Mouse (Mus musculus) MEL (cell line): ENCODE measurements around the gene Mob3c.

Experiments used
- CHD2 ChIP-seq: IDR thresholded peaks from 2 replicates; pipeline ENCODE4 v1.6.1; 2011; ENCODE audit warnings: low read length, improper control_type of control experiment
- CTCF ChIP-seq, 3 experiments: IDR thresholded peaks in 2 of 3; conservative IDR thresholded peaks in 1 of 3; 2 replicates each; pipeline ENCODE4 v1.5.1; 2011 to 2012; ENCODE audit warnings: low read length in 3 of 3, low read depth in 2 of 3, mild to moderate bottlenecking in 2 of 3, improper control_type of control experiment in 1 of 3, inconsistent platforms in 1 of 3, mixed read lengths in 1 of 3, moderate library complexity in 1 of 3; ENCODE audit not compliant: control insufficient read depth in 1 of 3, insufficient read depth in 1 of 3, poor library complexity in 1 of 3, severe bottlenecking in 1 of 3
- ELF1 ChIP-seq: IDR thresholded peaks from 2 replicates; pipeline ENCODE4 v1.6.1; 2014; ENCODE audit warnings: low read depth, mild to moderate bottlenecking, inconsistent platforms, low read length, improper control_type of control experiment, moderate library complexity
- EP300 ChIP-seq, 2 experiments: IDR thresholded peaks; 2 replicates each; pipeline ENCODE4 v1.6.1; 2011; ENCODE audit warnings: improper control_type of control experiment in 2 of 2, low read length in 2 of 2, low read depth in 1 of 2, mild to moderate bottlenecking in 1 of 2
- MAFK ChIP-seq: IDR thresholded peaks from 2 replicates; pipeline ENCODE4 v1.6.1; 2011; ENCODE audit warnings: low read depth, mild to moderate bottlenecking, low read length, improper control_type of control experiment, borderline replicate concordance
- MAX ChIP-seq: IDR thresholded peaks from 2 replicates; pipeline ENCODE4 v1.6.1; 2011; ENCODE audit warnings: low read length, improper control_type of control experiment
- MEF2A ChIP-seq: IDR thresholded peaks from 2 replicates; pipeline ENCODE4 v1.6.1; 2014; ENCODE audit warnings: low read depth, mild to moderate bottlenecking, inconsistent platforms, low read length, improper control_type of control experiment; ENCODE audit not compliant: poor library complexity, insufficient replicate concordance, severe bottlenecking; ENCODE audit errors: extremely low read depth
- MYC ChIP-seq: IDR thresholded peaks from 2 replicates; pipeline ENCODE4 v1.6.1; 2011; ENCODE audit warnings: low read depth, mild to moderate bottlenecking, low read length, improper control_type of control experiment, moderate library complexity
- POLR2A ChIP-seq, 2 experiments: IDR thresholded peaks; 2 replicates each; pipeline ENCODE4 v1.6.1; 2011 to 2012; ENCODE audit warnings: low read length in 2 of 2, mild to moderate bottlenecking in 2 of 2, control low read depth in 1 of 2, improper control_type of control experiment in 1 of 2, low read depth in 1 of 2, moderate library complexity in 1 of 2; ENCODE audit not compliant: control insufficient read depth in 1 of 2, insufficient read depth in 1 of 2, poor library complexity in 1 of 2
- POLR2AphosphoS2 ChIP-seq: IDR thresholded peaks from 2 replicates; pipeline ENCODE4 v1.6.1; 2011; ENCODE audit warnings: low read length, improper control_type of control experiment
- POLR2AphosphoS5 ChIP-seq: IDR thresholded peaks from 2 replicates; pipeline ENCODE4 v1.6.1; 2012; ENCODE audit warnings: low read depth, borderline replicate concordance, mild to moderate bottlenecking, inconsistent platforms, low read length, moderate library complexity, mixed read lengths
- USF2 ChIP-seq, 2 experiments: IDR thresholded peaks; 2 replicates each; pipeline ENCODE4 v1.6.1; 2011 to 2012; ENCODE audit warnings: improper control_type of control experiment in 2 of 2, low read length in 2 of 2, borderline replicate concordance in 1 of 2, inconsistent platforms in 1 of 2, low read depth in 1 of 2, mild to moderate bottlenecking in 1 of 2; ENCODE audit not compliant: insufficient read depth in 1 of 2
- ZKSCAN1 ChIP-seq: IDR thresholded peaks from 2 replicates; pipeline ENCODE4 v1.6.1; 2012; ENCODE audit warnings: low read depth, mild to moderate bottlenecking, inconsistent platforms, low read length, improper control_type of control experiment, moderate library complexity

- TF ChIP-seq CTCF (IDR thresholded peaks at IDR 0.05 in 2 of 3, conservative IDR thresholded peaks at IDR 0.05 in 1 of 3; ENCODE audit: control insufficient read depth in 1 of 3, insufficient read depth in 1 of 3, low read depth in 2 of 3, low read length in 3 of 3, poor library complexity in 1 of 3, severe bottlenecking in 1 of 3) (no peak), POLR2AphosphoS5 (no peak), EP300 (IDR thresholded peaks at IDR 0.05; ENCODE audit: low read depth in 1 of 2, low read length in 2 of 2) (no peak; a peak in 1 of 4 replicates), POLR2A (IDR thresholded peaks at IDR 0.05; ENCODE audit: control insufficient read depth in 1 of 2, insufficient read depth in 1 of 2, low read depth in 1 of 2, low read length in 2 of 2, poor library complexity in 1 of 2) (no peak), POLR2AphosphoS2 (no peak), ZKSCAN1 (no peak), USF2 (IDR thresholded peaks at IDR 0.05; ENCODE audit: borderline replicate concordance in 1 of 2, insufficient read depth in 1 of 2, low read depth in 1 of 2, low read length in 2 of 2) (no peak), MYC (no peak), ELF1 (no peak), MAX (no peak), MEF2A (no peak), CHD2 (no peak; the same call in 1 of the 2 replicates), MAFK (no peak)
Measured at GRCm38 (mm10) chr4:115828572-115828902, 645 bp downstream of the Mob3c start.
